Mouse (Mus musculus) layer of hippocampus, postnatal 36 days (tissue): ENCODE measurements around the gene 4930404H24Rik. TPM values are rescaled to one million over a fixed set of nuclear protein-coding genes. Genes with fewer than 3 reads are reported as not detected.

Experiments used
- DNase-seq, 2 experiments: peaks; one replicate each; pipeline ENCODE4 v3.0.0; 2022
- total RNA-seq, 2 experiments: library from RNA; stranded (reverse); gene quantifications; 2 replicates each; pipeline ENCODE4 v1.2.3; 2021

The 4930404H24Rik gene
- total RNA-seq, 2 experiments from 2014 or later, result not detected

DNA sequence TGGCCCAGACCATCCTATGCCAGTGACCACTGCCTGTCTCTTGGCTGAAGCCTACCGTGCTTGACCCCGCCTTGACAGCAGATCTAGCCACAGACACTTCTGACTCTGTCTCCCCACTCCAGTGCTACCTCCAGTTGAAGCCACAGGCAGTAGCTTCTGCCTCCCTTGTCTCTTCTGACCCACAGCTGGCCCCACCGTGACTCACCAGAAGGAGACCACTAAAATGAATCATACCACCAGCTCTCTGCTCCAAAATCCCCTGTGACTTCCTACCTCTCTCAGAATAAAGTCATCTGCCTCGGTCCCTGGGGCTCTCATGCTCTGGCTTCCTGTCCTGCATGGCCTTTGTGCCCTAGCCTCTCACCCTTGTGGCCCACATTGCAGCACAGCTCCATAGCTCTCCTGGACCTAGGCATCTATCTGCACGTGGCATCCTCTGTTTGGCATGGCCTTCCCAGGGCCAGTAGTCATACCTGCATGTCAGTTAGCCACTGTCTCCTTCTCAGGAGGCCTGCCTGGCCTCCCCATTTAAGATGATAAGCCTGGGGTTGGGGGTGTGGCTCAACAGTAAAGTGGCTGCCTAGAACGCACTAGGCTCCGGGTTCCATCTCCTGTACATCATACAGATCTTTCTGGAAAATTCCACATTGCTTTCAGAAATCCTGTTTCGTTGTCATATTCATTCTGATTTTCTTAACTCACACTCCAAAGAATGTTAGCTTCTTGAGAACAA, 50.5 kb downstream of the 4930404H24Rik start:
- no peak for DNase-seq

Other genes starting within 250 kb of the 4930404H24Rik start
- 10 to 100 TPM; 55.6 to 58.0 TPM for gene Kif3b, start 201.4 kb upstream of the 4930404H24Rik start, total RNA-seq
- 10 to 100 TPM; 32.1 to 32.6 TPM for gene Asxl1, start 147.0 kb upstream of the 4930404H24Rik start, total RNA-seq
- gene Nol4l, start 37.2 kb downstream of the 4930404H24Rik start, total RNA-seq, result 10 to 100 TPM; 47.0 to 47.3 TPM
- gene Commd7, start 140.0 kb downstream of the 4930404H24Rik start, total RNA-seq, result 10 to 100 TPM; 30.5 to 32.9 TPM
- 1 to 10 TPM; 1.3 to 1.6 TPM for gene Dnmt3b, start 156.7 kb downstream of the 4930404H24Rik start, total RNA-seq
- not detected for gene Dnmt3c, start 203.9 kb downstream of the 4930404H24Rik start, total RNA-seq
- gene Mapre1, start 248.5 kb downstream of the 4930404H24Rik start, total RNA-seq, result 10 to 100 TPM; 84.1 to 92.7 TPM